Mouse (Mus musculus): ENCODE data around the gene Papola. TPM values are rescaled to one million over a fixed set of nuclear protein-coding genes. Genes with fewer than 3 reads are reported as not detected.

The Papola gene
- polyA plus RNA-seq, 1 experiment from 2014 or later: 256 TPM

DNA sequence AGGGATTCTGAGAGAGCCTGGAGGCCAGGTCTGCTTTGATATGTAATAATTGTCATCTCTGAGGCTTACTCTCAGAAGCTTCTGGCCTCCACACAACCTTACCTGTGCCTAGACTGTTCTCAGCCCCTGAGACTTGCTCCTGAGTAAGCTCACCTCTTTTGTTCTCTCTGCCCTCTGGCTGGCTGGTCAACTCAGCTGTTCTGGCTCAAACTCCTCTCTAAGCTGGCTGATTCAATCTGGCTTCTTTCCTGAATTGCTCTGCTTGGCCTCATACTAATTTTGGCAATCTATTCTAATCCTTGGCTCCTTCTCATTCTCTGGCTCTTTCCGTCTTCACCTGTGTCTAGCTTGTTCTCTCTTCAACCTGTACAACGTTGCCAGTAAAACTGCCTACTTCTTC is 25.6 kb upstream of the Papola start:
- H3K4me2 ChIP-seq (ENCODE audit: low read depth, low read length, severe bottlenecking): no peak overlapping the region
- DNase-seq (ENCODE audit: low spot score) (no peak), ATAC-seq (replicated peaks; ENCODE audit: low FRiP score) (no peak)
- no peak overlapping the region for H3K4me3 ChIP-seq (ENCODE audit: low read depth, low read length)
- no peak overlapping the region for H3K9ac ChIP-seq (ENCODE audit: low read length)
- H3K27ac ChIP-seq (ENCODE audit: low read depth, low read length): no peak overlapping the region
- 87% methylated on average over 2 of the region's 2 CpGs for WGBS
- H3K27me3 ChIP-seq (ENCODE audit: control insufficient read depth, insufficient read depth, low read length): no peaks in the 10 kb centered on the region
- no peaks in the 10 kb centered on the region for H3K36me3 ChIP-seq (ENCODE audit: control insufficient read depth, insufficient read depth, low read length)
- no peaks in the 10 kb centered on the region for H3K4me1 ChIP-seq (replicated peaks; ENCODE audit: control insufficient read depth, insufficient read depth, low read length)
- no peaks in the 10 kb centered on the region for H3K9me3 ChIP-seq (ENCODE audit: control insufficient read depth, low read length)

DNA sequence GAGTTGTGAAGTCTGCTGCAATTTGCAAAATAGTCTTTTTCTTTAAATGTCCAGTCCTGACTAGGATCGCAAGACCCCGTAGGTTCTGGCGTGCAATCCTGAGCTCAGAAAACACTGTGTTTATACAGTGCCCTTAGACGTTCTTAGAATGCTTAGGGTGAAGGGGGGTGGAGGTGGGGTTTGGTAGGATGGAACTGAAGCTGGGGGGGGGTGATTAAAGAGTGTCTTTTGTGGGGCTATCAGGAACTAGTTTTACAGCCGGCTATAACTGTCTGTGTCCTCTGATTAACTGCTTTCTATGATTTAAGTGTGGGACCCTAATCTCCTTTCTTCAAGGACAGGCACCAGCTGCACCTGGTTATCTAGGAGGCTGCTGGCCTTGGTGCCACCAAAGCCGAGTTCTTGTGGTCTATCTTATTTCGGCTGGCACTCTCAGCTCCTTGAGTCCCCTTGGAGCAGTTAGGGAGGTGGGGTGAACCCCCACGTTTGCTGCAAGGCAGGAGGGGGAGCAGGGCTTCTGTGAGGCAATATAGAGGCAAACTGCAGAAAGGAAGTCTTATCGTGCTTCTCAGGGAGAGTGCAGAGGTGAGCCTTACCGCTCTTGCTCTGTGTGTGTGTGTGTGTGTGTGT is 24.5 kb upstream of the Papola start:
- no peaks in the 10 kb centered on the region for H3K27me3 ChIP-seq (ENCODE audit: control insufficient read depth, insufficient read depth, low read length)
- no peaks in the 10 kb centered on the region for H3K9me3 ChIP-seq (ENCODE audit: control insufficient read depth, low read length)
- H3K4me3 ChIP-seq (ENCODE audit: low read depth, low read length): no peak overlapping the region
- no peak overlapping the region for H3K27ac ChIP-seq (ENCODE audit: low read depth, low read length)
- 74% methylated on average over 10 of the region's 10 CpGs for WGBS
- ATAC-seq (replicated peaks; ENCODE audit: low FRiP score): no peak
- no peak for DNase-seq (ENCODE audit: low spot score)
- H3K4me2 ChIP-seq (ENCODE audit: low read depth, low read length, severe bottlenecking): no peak overlapping the region
- no peaks in the 10 kb centered on the region for H3K4me1 ChIP-seq (replicated peaks; ENCODE audit: control insufficient read depth, insufficient read depth, low read length)
- H3K9ac ChIP-seq (ENCODE audit: low read length): no peak overlapping the region
- H3K36me3 ChIP-seq (ENCODE audit: control insufficient read depth, insufficient read depth, low read length): no peaks in the 10 kb centered on the region

- no peak overlapping the region for H3K4me3 ChIP-seq (ENCODE audit: low read depth, low read length)
- no peak overlapping the region for H3K4me2 ChIP-seq (ENCODE audit: low read depth, low read length, severe bottlenecking)
- no peaks in the 10 kb centered on the region for H3K27me3 ChIP-seq (ENCODE audit: control insufficient read depth, insufficient read depth, low read length)
- H3K4me1 ChIP-seq (replicated peaks; ENCODE audit: control insufficient read depth, insufficient read depth, low read length): no peaks in the 10 kb centered on the region
- DNase-seq (ENCODE audit: low spot score) (no peak), ATAC-seq (replicated peaks; ENCODE audit: low FRiP score) (no peak)
- no peaks in the 10 kb centered on the region for H3K36me3 ChIP-seq (ENCODE audit: control insufficient read depth, insufficient read depth, low read length)
- H3K27ac ChIP-seq (ENCODE audit: low read depth, low read length): no peak overlapping the region
- WGBS: 81% methylated on average over 11 of the region's 11 CpGs
- H3K9me3 ChIP-seq (ENCODE audit: control insufficient read depth, low read length): no peaks in the 10 kb centered on the region
- H3K9ac ChIP-seq (ENCODE audit: low read length): no peak overlapping the region
Observed at GRCm38 (mm10) chr12:105761171-105761570, 23.3 kb upstream of the Papola start.

GRCm38 (mm10) chr12:105761629-105762028 is 22.9 kb upstream of the Papola start:
- DNase-seq (ENCODE audit: low spot score) (no peak), ATAC-seq (replicated peaks; ENCODE audit: low FRiP score) (no peak)
- Histone ChIP-seq H3K36me3 (ENCODE audit: control insufficient read depth, insufficient read depth, low read length) (no peaks in the 10 kb centered on the region), H3K9me3 (ENCODE audit: control insufficient read depth, low read length) (no peaks in the 10 kb centered on the region), H3K4me2 (ENCODE audit: low read depth, low read length, severe bottlenecking) (no peak overlapping the region), H3K4me1 (replicated peaks; ENCODE audit: control insufficient read depth, insufficient read depth, low read length) (no peaks in the 10 kb centered on the region), H3K27ac (ENCODE audit: low read depth, low read length) (no peak overlapping the region), H3K9ac (ENCODE audit: low read length) (no peak overlapping the region), H3K27me3 (ENCODE audit: control insufficient read depth, insufficient read depth, low read length) (no peaks in the 10 kb centered on the region), H3K4me3 (ENCODE audit: low read depth, low read length) (no peak overlapping the region)
- WGBS: 82% methylated on average over 3 of the region's 3 CpGs

DNA sequence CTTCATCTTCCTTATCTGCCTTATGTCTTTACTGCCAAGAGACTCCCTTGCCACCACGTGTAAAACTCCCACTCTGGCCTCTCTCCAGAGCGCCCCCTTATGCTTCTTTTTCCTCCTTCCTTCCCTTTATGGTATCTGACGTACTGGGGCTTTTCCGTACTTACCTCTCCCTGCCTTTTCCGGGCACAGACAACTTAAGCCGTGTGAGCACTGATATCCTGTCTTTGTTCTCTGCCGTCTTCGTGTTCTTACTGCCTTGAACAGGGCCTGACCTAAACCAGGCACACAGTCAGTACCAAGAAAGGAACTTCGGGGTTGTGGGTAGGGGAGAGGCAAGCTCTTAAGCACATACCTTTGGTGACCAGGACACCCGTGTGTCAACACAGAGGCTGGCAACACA is 14.8 kb upstream of the Papola start:
- Histone ChIP-seq H3K9me3 (ENCODE audit: control insufficient read depth, low read length) (no peaks in the 10 kb centered on the region), H3K4me1 (replicated peaks; ENCODE audit: control insufficient read depth, insufficient read depth, low read length) (no peaks in the 10 kb centered on the region), H3K27me3 (ENCODE audit: control insufficient read depth, insufficient read depth, low read length) (no peaks in the 10 kb centered on the region), H3K9ac (ENCODE audit: low read length) (no peak overlapping the region), H3K4me3 (ENCODE audit: low read depth, low read length) (no peak overlapping the region), H3K36me3 (ENCODE audit: control insufficient read depth, insufficient read depth, low read length) (no peaks in the 10 kb centered on the region), H3K27ac (ENCODE audit: low read depth, low read length) (no peak overlapping the region), H3K4me2 (ENCODE audit: low read depth, low read length, severe bottlenecking) (no peak overlapping the region)
- DNase-seq (ENCODE audit: low spot score): no peak
- ATAC-seq (replicated peaks; ENCODE audit: low FRiP score): no peak
- WGBS: 76% methylated on average over 10 of the region's 10 CpGs

DNA sequence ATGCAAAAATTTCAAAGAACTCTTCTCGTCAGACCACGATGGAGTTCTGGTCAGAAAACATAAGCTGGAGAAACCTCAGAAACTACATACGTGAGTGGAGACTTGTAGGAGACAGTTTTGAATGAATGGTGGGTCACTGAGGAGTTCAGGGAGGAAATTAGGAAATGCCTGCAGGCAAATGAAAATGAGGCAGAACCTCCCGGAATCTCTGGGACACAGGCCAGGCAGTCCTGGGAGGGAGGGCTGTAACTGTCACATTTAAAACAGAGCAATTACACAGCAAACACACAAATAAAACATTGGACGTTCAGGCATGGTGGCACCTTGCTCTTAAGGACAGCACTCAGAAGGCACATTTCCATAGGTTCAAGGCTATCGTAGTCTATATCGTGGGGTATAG is 9.6 kb upstream of the Papola start:
- Histone ChIP-seq H3K9ac (ENCODE audit: low read length) (no peak overlapping the region), H3K9me3 (ENCODE audit: control insufficient read depth, low read length) (no peaks in the 10 kb centered on the region), H3K27ac (ENCODE audit: low read depth, low read length) (no peak overlapping the region), H3K4me3 (ENCODE audit: low read depth, low read length) (no peak overlapping the region), H3K4me1 (replicated peaks; ENCODE audit: control insufficient read depth, insufficient read depth, low read length) (no peaks in the 10 kb centered on the region), H3K36me3 (ENCODE audit: control insufficient read depth, insufficient read depth, low read length) (no peaks in the 10 kb centered on the region), H3K27me3 (ENCODE audit: control insufficient read depth, insufficient read depth, low read length) (no peaks in the 10 kb centered on the region), H3K4me2 (ENCODE audit: low read depth, low read length, severe bottlenecking) (no peak overlapping the region)
- WGBS: 89% methylated on average over 7 of the region's 7 CpGs
- DNase-seq (ENCODE audit: low spot score) (no peak), ATAC-seq (replicated peaks; ENCODE audit: low FRiP score) (no peak)

GRCm38 (mm10) chr12:105777651-105778050 is 6.8 kb upstream of the Papola start:
- no peak for DNase-seq (ENCODE audit: low spot score)
- whole genome bisulfite sequencing: 94% methylated on average over 4 of the region's 4 CpGs
- Histone ChIP-seq H3K27me3 (ENCODE audit: control insufficient read depth, insufficient read depth, low read length) (no peaks in the 10 kb centered on the region), H3K4me1 (replicated peaks; ENCODE audit: control insufficient read depth, insufficient read depth, low read length) (no peaks in the 10 kb centered on the region), H3K27ac (ENCODE audit: low read depth, low read length) (no peak overlapping the region), H3K4me2 (ENCODE audit: low read depth, low read length, severe bottlenecking) (no peak overlapping the region), H3K9me3 (ENCODE audit: control insufficient read depth, low read length) (no peaks in the 10 kb centered on the region), H3K36me3 (ENCODE audit: control insufficient read depth, insufficient read depth, low read length) (no peaks in the 10 kb centered on the region), H3K4me3 (ENCODE audit: low read depth, low read length) (no peak overlapping the region), H3K9ac (ENCODE audit: low read length) (no peak overlapping the region)
- no peak for ATAC-seq (replicated peaks; ENCODE audit: low FRiP score)

DNA sequence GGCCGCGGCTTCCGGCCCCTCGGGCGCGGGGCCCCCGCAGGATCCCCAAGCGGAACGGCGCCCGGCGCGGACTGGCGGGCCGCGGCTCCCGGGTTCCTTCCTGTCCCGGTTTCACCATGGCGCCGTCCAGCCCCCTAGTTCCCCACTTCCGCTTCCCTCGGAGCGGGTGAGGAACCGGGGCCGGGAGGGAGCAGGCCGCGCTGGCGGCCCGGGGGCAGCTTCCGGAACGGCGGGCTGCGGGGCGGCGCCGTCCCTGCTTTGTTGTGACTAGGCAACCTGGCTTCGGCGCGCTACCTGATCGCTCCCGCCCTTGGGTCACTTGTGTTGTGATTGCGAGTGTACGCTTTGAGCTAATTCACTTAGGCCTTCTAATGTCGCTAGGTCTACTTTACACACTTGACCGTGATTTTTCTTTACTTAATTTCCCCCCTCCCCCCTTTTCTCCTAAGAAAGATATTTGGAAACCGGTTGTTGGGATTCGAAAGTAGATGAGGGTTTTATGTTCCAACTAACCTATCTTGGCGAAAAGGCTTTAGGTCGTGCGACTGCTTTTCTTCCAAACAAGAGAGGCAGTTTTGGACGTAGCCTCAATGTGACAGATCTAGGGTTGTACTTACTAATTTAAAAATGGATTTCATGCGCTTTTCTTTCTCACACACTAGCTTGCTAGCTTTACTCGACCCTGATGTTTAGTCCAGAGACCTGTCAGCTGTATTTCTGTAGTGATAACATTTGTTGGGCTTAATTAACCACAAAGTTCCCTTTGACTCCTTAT is 693 bp downstream of the Papola start:
- Histone ChIP-seq H3K4me2 (ENCODE audit: low read depth, low read length, severe bottlenecking) (peak overlapping the region; percentile 66), H3K4me1 (replicated peaks; ENCODE audit: control insufficient read depth, insufficient read depth, low read length) (peaks cover 5% of the 10 kb centered on the region; the same call in 1 of the 2 replicates), H3K9ac (ENCODE audit: low read length) (peak overlapping the region; percentile 93), H3K4me3 (ENCODE audit: low read depth, low read length) (peak overlapping the region; percentile 95), H3K27ac (ENCODE audit: low read depth, low read length) (peak overlapping the region; percentile 93), H3K27me3 (ENCODE audit: control insufficient read depth, insufficient read depth, low read length) (no peaks in the 10 kb centered on the region), H3K36me3 (ENCODE audit: control insufficient read depth, insufficient read depth, low read length) (no peaks in the 10 kb centered on the region), H3K9me3 (ENCODE audit: control insufficient read depth, low read length) (no peaks in the 10 kb centered on the region)
- DNase-seq (ENCODE audit: low spot score): peak; percentile 83
- ATAC-seq (replicated peaks; ENCODE audit: low FRiP score): peak; percentile 63
- WGBS: under 1% methylated on average over 34 of the region's 53 CpGs

- Histone ChIP-seq H3K4me1 (replicated peaks; ENCODE audit: control insufficient read depth, insufficient read depth, low read length) (peaks cover 5% of the 10 kb centered on the region; the same call in 1 of the 2 replicates), H3K9ac (ENCODE audit: low read length) (peak overlapping the region; percentile 93; the same call in 1 of the 2 replicates), H3K4me3 (ENCODE audit: low read depth, low read length) (peak overlapping the region; percentile 95), H3K9me3 (ENCODE audit: control insufficient read depth, low read length) (no peaks in the 10 kb centered on the region), H3K27ac (ENCODE audit: low read depth, low read length) (no peak overlapping the region), H3K4me2 (ENCODE audit: low read depth, low read length, severe bottlenecking) (peak overlapping the region; percentile 66), H3K36me3 (ENCODE audit: control insufficient read depth, insufficient read depth, low read length) (no peaks in the 10 kb centered on the region), H3K27me3 (ENCODE audit: control insufficient read depth, insufficient read depth, low read length) (no peaks in the 10 kb centered on the region)
- ATAC-seq (replicated peaks; ENCODE audit: low FRiP score): no peak
- WGBS: 90% methylated on average over 1 of the region's 1 CpGs
- DNase-seq (ENCODE audit: low spot score): no peak
Observed at GRCm38 (mm10) chr12:105786113-105786512, 1.6 kb downstream of the Papola start.

All from forebrain, embryonic 11.5 days (tissue).